Mouse (Mus musculus): ENCODE data around the gene Surf1. TPM values are rescaled to one million over a fixed set of nuclear protein-coding genes. Genes with fewer than 3 reads are reported as not detected.

Gene Surf1
- polyA plus RNA-seq, 1 experiment = 128 TPM

DNA sequence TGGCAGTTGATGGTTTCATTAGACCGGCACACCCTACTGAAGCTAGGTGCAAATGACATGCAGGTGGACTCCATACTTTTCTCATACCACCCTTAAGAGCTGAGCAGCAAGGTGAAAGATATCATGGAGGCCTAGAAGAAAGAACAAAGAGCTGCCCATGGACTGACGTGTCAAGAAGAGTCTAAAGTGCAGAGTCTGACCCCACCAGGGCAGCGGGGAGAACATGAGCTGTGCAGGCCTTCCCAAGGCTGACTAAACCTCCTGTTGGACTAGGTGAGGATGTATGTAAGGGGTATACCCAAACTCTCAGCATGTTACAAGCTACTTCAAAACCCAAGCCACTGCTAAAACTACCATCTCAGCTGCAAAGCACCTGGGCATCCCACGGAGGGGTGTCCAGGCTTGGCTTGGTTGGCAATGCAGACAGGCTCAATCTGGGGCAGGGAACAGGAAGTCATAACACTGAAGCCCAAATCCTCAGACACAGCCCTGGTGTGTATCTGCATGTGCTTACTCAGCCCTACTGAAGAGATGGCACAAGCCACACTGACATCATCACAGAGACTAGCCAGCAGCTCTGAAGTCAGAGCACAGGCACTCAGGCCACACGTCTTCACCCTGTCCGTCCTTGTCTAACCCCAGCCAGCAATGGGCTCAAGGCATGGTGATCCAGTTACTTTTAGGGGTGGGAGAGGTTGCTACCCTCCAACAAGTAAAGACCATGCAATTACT, 11.6 kb upstream of the Surf1 start:
- no peak for DNase-seq (ENCODE audit: extremely low spot score in 1 of 2, low spot score in 1 of 2)

DNA sequence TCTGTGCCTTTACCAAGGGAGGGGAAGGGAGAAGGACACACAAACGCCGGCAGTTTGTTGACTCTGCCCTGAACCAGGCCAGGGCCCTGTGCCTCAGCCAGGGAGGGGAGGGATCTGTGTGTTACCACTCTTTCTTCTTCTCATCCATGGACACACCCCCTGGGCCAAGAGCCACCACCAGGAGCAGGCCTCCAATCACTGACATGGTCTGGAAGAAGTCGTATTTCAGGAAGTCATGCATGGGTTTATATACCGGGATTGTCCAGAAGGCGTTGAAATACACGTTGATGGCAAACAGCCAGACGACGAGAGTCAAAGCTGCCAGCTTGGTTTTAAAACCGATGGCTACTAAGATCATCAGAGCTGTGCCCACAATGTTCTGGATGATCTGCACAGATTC, 5.5 kb upstream of the Surf1 start:
- DNase-seq (ENCODE audit: extremely low spot score in 1 of 2, low spot score in 1 of 2) = no peak

DNA sequence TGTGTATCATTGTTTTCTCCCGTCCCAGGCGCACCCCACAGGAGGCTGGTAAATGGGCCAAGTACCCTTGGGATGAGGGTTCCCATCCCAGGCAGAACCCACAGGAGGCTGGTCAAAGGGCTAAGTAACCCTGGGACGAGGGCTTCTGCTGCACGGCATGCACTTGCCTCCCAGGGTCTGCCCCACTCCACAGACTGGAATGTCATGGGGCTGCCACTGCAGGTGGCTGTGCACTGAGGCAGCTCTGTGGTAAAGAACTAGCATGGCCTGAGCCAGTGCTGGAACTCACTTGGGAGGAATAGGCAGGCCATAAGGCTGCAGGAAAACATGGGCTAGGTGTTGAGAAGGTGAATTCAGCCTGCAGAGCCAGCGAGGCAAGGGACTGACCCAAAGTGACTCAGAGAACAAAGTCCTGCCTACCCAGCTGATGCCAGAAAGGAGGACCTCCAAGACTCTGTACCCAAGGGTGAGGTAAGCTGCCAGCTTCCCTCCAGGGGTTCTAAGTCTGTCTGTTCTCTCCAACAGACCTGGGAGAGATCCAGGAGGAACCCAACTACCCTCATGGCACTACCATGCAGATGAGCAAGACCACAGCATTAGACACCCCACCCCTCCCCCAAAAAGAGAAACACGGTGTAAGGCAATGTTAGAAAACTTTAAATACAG, 4.0 kb upstream of the Surf1 start:
- no peak for DNase-seq (ENCODE audit: extremely low spot score in 1 of 2, low spot score in 1 of 2)

DNA sequence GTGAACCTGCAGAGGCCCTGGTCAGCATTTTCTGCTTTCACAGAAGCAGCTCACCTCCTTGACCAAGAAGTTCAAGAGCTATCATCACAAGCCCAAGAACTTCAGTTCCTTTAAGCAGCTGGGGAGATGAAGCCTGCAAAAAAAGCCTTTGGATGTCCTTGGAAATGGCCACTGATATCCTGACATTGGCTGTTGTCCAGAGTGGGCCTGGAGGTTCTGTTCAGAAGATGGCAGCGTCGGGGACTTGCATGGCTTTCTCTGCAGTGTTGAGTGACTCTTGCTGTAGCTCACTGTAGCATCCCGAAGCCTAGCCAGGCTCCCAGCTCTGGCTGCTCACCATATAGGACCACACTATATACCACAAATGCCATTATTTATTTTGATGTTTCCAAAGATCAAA, 3.4 kb upstream of the Surf1 start:
- no peak for DNase-seq (ENCODE audit: extremely low spot score in 1 of 2, low spot score in 1 of 2)

DNA sequence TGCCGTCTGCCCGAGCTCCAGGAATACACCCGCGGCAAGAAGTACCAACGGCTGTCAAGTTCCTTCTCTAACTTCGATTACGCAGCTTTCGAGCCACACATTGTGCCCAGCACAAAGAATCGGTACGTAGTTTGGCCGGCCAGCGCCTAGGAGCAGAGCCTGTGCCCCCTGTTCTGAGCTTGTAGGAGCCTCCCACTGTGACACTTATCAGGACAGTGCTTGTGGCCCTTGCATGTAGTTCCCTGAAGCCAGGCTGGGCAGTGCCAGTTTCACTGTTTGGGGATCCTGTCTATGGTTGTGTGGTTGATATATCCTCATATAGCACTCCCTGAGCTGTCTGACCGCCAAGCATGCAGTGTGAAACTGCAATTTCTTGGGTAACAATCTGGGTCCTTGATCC, 408 bp upstream of the Surf1 start:
- DNase-seq (ENCODE audit: extremely low spot score in 1 of 2, low spot score in 1 of 2) = no peak

DNA sequence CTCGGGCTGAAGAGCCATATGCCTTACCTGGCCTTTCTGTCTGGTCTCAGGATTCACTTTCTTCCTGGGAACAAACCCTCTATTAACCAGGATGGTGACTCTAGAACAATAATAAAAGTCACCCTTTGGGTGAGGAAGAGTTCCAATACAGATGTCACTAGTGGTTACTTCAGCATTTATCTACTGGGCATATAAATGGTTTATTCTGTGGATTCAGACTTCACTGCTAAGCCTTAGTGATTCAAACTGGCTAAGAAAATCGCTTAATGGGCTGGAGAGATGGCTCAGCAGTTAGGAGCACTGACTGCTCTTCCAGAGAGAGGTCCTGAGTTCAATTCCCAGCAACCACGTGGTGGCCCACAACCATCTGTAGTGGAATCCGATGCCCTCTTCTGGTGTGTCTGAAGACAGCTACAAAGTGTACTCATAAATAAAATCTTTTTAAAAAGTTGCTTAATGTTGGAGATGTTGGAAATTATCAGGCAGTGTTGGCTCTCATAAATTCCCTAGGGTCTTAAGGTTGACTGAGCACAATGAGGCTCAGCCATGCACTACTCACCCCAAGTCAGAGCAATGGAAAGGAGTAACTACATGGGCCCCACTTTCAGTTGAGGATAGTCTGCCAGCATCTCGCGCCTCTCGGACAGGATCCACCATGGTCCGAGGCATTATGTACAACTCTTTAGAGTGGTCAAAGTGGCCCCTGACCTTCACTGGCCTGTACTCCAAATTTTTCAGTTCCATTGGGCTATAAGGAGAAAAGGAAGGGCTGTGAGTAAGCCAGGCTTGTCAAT, 2.0 kb downstream of the Surf1 start:
- DNase-seq (ENCODE audit: extremely low spot score in 1 of 2, low spot score in 1 of 2) = no peak

DNA sequence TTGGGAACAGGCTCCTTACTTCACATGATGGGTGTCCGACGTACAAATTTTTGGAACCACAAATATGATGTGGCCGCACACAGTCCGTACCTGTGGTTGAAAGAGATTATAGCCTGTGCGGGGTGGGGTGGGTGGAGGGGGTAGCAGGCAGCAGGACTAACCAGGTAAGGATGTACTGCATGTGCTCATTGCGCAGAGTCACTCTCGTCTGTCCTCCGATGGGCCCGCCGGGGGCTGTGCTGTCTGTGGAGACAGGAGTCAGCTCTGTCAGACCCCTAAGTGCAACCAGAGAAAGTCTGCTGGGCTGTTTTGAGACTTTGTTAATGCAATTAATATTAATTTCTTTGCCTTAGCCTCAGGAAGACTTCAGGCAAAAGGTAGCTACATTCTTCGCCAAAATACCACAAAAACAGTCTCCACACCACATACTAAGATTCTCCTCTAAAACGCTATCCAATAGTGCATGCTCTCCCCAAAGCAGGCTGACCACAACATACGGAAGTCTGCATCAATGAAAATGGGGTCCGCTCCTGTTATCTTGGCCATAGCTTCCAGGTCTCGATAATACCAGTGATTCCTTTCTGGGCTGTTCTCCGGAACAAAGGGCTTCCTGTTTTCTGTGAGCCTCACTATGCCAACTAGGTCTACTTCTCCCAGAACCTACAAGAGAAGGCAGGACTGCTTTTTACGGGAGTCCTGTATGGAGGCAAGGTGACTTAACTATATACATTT, 2.7 kb downstream of the Surf1 start:
- no peak for DNase-seq (ENCODE audit: extremely low spot score in 1 of 2, low spot score in 1 of 2)

DNA sequence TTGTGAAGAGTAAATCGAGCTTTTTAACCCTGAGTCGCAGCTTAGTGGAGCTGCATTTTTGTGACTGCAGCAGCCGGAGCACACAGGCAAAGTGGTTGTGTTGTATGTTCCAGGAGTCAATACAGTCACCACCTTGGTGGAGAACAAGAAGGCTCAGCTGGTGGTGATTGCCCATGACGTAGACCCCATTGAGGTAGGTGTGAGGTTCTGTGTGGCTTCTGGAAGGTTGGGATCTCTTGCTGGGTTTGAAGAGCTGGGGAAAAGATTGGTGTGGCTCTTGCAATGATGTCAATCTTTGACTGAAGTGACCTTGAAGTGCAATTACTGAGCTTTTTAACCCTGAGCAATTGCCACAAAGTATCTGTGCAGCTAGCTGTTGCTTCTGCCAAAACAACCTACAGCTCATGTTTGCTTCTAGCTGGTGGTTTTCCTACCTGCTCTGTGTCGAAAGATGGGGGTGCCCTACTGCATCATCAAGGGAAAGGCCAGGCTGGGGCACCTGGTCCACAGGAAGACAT, 4.0 kb downstream of the Surf1 start:
- no peak for DNase-seq (ENCODE audit: extremely low spot score in 1 of 2, low spot score in 1 of 2)

DNA sequence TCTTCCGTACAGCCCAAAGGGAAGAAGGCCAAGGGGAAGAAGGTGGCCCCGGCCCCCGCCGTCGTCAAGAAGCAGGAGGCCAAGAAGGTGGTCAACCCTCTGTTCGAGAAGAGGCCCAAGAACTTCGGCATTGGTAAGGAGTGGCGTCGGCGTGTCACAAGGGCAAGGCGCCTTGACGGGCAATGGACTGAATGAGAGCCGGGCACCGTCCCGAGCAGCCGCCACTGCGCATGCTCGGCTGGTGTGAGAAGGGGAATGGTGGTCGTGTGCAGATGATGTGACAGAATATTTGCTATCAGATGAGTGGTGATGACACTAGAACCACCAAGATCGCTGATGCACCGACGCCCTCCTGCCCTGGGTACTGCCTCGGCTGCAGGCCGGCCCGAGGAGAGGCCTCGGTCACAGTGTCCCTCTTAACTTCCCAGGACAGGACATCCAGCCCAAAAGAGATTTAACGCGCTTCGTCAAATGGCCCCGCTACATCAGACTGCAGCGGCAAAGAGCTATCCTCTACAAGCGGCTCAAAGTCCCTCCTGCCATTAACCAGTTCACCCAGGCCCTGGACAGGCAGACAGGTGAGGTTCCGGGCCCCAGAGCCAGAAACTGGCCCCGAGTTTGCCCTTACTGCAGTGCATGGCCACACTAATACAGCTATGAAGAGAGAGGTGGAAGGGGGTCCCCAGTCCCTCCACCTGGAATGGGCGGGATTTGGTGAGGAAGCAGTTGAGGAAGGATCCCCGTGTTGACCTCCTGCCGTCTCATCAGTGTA, 5.2 kb downstream of the Surf1 start:
- DNase-seq (ENCODE audit: extremely low spot score in 1 of 2, low spot score in 1 of 2) = peak in 1 of 2 experiments; percentile 54

DNA sequence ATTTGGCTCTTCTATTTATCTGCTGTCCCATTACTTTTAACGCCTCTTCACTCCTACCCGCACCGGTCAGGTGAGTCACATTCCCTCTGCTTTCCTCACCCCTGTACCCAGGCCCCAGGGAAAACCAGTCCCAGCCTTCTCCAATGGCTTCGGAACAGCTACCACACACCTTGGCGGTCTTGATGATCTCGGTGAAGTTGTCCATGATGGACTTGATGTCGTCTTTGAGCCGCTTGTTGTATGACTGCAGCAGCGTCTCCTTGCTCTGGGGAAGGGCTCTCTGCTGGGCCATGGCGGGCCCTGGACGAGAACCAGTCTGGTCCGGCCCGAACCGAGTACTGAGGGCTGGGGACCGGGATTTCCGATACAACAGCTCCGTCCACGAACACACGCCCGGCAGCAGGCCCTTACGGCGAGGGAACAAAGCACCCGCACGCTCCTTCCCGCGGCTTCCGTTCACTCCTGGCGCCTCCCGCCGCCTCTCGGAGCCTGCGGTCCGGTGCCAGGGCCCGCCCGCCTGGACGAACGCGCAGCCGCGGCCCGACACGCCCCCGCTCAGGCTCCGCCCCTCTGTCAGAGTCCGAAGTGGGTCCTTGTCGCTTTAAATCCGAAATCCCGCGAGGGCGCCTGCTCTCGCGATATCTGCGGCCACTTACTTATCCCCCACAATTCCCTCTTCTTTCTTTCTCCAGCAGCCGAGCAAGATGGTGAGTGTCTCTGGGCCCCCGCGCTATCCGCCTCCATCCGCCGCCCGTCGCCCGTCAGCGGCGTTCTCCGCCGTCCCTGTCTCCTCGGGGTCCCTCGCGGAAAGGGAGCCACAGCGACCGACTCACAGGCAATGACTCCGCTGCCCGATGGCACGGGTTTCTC, 6.0 kb downstream of the Surf1 start, which contains the start of the genes Med22 and Rpl7a:
TSS of gene Med22 (minus strand) at position 554 of the 870 bp plus-strand sequence.
TSS of gene Rpl7a (plus strand) at position 641 of the 870 bp plus-strand sequence.
- peak; percentile 99 to 100 for DNase-seq (ENCODE audit: extremely low spot score in 1 of 2, low spot score in 1 of 2)

DNA sequence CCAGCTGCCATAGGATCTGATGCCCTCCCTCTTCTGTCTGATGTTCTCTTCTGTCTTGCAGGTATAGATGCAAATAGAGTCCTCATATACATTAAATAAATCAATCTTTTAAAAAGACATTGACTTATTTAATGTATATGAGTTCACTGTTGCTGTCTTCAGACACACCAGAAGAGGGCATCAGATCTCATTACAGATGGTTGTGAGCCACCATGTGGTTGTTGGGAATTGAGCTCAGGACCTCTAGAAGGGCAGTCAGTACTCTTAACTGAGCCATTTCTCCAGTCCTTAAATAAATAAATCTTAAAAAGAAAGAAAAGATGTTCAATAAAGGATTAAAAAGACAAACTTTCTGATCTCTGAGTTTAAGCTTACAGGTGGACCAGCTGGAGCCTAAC, 6.9 kb downstream of the Surf1 start:
- no peak for DNase-seq (ENCODE audit: extremely low spot score in 1 of 2, low spot score in 1 of 2)

DNA sequence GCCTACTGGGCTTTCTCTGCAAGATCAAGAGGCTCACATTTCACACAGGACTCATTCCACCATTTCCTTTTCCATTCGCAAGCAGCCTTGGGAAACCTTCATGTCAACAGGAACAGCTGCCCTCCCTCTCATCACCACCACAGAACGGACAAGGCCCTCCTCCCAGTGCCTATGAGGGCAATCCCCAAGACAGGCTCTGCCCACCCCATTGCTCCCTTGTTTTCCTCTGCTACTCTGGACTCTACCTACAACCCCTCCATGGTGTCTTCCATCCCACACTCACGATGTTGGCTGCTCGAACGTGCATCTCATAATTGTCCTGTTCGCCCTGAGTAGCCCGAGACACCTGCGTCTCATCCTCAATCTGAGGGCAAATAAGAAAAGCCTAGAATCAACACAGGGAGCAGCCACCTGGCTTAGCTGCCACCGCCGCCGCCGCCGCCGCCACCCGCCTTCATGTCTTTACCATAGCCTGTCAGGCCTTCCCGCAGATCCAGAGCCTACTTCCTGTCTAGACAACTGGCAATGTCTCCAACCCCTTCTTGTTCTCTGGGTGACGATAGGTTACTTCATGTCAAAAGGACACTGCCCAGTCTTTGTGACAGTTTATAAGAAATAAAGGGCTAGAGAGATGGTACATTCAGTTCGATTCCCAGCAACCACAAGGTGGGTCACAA, 7.5 kb downstream of the Surf1 start:
- no peak for DNase-seq (ENCODE audit: extremely low spot score in 1 of 2, low spot score in 1 of 2)

DNA sequence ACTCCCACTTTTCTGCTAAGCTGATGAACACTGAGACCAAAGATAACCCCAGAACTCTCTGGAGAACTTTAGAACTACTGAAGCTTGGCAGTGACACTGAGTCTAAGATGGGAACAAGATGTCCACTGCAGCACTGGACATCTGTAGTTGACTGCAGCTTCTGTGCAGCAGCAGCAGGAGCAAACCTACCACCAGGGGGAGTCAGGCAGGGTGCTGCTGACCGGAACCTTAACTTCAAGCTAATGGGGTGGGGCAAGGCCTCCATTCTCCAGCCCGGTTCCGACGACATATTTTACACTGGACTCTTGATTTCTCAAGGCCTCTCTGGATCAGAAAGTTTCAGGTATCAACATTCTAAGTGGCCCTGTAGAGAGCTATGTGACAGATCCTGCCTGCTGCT, 9.2 kb downstream of the Surf1 start:
- DNase-seq (ENCODE audit: extremely low spot score in 1 of 2, low spot score in 1 of 2) = no peak

DNA sequence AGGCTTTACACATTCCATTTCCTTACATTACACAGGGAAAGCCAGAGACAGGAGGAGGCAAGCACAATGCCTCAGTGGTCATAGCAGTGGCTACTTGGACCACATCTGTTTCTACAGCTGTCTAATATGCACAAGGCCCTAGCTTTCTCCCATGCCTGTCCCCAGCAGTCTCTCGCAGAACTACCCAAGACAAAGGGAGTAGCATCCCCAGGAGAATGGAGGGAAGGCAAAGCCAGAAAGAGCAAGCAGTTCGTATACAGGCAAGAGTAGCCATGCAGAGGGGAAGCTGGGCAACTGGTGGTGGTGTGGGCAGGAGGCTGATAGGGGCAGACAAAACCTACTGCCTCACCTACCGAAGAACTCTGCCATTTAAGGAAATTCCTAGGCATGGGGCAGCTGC, 9.9 kb downstream of the Surf1 start:
- DNase-seq (ENCODE audit: extremely low spot score in 1 of 2, low spot score in 1 of 2) = no peak

DNA sequence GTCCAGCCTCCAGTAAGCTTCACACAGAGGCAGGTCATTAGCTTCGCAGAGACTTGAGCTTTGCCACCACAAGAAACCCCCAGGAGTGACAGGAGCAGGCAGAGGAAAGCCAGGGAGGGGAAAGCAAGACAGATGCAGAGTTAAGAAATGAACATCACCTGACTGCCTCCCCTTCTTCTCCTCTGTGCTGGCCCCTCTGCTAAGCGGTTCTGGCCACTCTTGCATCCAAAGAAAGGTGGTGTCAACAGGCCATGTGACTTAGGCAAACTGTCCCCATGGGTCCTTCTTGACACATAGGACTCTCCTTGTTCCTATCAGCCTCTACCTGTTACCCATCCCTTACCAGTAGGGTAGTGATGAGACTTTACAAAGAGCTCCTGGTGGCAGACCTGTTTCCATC, 10.4 kb downstream of the Surf1 start:
- DNase-seq (ENCODE audit: extremely low spot score in 1 of 2, low spot score in 1 of 2) = no peak

DNA sequence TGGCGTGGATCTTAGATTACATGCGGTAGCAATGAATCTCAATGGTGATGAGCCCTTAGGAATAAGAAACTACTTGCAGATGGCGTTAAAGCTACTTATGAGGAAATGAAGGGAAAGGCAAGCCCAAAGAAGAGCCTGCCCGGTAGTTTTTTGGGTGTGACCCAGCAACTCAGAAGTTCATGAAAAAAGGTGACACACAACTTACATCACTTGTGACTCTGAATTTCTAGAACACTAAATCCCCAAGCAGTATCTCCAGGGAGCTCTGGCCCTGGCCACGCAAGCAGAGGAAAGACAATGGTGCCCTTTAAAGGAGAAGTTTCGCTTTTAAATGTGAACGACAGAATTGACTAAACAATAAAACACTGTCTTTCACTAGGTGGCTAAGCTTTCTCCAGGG, 13.0 kb downstream of the Surf1 start:
- DNase-seq (ENCODE audit: extremely low spot score in 1 of 2, low spot score in 1 of 2) = no peak

DNA sequence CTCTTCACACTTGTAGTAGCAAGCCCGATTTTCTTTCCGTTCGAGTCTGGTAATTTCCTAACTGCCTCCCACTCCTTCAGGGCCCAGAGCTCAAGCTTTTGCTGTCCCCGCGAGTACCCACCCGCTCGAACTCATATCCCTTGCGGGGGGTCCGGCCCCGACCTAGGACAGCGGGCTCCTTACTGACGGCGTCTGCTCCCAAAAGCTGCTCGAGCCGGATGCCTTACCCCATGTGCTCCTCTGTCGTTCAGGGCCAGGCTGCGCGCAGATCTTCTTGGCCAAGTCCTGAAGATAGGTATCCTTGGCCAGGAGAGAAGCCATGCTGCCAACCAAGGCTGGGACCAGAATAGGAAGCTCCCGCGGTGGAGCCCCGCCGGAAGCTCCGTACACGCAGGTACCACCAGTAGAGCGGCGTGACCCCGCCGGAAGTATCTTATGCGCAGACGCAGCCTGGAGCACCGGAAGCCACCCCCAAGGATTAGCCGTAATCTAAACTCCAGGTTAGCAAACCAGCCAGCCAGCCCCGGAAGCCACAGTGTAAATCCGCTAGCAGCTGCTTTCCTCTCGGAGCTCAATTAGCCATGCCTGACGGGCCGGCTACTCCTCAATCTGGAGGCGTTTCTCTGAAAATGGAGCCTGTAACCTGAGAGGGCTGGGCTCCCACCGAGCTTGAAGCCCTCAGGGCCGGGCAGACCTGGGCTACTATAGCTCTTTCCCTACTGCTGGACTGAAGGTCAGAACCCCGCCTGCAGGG, 13.7 kb downstream of the Surf1 start, which contains the start of gene Surf6:
TSS of gene Surf6 (minus strand) at position 413 of the 754 bp plus-strand sequence.
- DNase-seq (ENCODE audit: extremely low spot score in 1 of 2, low spot score in 1 of 2) = peak; percentile 95 to 98

All from frontal cortex, adult 2 months (tissue).